Mouse (Mus musculus): Measurements from ENCODE around the gene Cxcr4. TPM values are rescaled to one million over a fixed set of nuclear protein-coding genes. Genes with fewer than 3 reads are reported as not detected.
A peak's percentile ranks its signal among the peaks of the same experiment; 100 is the strongest.
"Not testable (repeated sequence)": the region's sequence is repeated elsewhere in the genome, so short reads cannot be mapped to it uniquely, and the experiment has no call there.

Cxcr4 gene
- total RNA-seq, 2 experiments from 2014 or later = 3.1 to 4.3 TPM

DNA sequence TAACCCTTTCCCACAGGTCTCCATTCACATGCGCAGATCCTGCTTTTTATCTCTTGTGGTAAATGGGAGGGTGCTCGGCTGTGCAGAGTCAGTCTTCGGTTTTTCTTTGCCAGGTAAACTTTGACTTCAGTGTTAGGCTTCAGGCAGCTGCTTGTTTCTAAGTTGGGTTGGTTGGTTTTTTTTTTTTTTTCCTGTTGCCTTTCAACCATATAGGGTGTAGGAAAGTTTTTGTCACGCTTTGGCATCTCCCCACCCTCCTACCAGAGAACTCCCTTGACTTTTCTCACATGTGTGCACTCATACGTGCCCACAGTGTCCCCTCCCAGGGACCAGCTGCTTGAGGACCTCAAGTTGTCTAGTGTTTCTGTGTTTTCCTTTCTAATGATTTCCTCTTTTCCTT, 9.2 kb upstream of the Cxcr4 start:
- DNase-seq (ENCODE audit: low spot score in 2 of 2) = no peak

DNA sequence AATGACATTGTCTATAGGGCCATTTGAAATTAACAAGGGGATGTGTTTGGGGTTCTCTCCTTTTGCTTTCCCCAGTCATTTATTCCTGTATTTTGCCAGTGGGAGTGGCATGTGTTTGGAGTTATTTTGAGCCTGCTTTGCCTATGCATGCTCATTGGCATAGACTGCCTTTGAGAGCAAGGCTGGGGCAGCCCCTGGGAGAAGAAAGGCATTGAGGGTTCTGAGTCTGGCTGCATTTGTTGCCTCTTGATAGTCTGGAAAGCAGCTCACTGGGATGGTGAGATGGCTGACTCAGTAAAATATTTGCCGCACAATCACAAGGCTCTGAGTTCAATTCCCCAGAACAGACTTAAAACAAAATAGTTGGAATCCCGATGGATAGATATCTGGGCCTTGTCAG, 8.5 kb upstream of the Cxcr4 start:
- no peak for DNase-seq (ENCODE audit: low spot score in 2 of 2)

DNA sequence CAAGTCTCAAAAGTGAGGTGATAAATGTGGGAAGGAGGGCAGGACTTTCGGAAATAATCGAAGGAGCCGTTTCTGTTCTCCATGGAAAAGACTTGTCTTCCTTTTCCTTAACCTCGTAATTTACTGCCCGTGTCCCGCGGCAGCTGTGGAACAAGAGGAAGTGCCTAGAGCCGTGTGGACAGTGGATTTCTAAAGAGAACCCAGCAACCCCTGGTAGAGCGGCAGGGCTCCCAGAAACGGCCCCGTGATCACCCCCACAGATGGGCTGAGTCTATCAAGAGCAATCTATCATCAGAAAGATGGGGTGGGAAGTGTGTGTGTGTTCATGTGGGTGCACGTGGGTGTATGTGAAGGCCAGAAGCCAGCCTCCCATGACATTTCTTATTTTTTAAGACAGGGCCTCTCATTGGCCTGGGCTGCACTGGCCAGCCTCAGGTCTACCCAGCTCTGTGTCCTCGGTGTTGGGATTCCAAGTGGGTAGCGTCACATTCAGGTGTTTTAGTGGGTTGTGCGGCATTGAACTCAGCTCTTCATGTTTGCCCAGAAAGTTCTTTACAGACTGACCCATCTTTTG, 5.2 kb upstream of the Cxcr4 start:
- no peak for DNase-seq (ENCODE audit: low spot score in 2 of 2)

DNA sequence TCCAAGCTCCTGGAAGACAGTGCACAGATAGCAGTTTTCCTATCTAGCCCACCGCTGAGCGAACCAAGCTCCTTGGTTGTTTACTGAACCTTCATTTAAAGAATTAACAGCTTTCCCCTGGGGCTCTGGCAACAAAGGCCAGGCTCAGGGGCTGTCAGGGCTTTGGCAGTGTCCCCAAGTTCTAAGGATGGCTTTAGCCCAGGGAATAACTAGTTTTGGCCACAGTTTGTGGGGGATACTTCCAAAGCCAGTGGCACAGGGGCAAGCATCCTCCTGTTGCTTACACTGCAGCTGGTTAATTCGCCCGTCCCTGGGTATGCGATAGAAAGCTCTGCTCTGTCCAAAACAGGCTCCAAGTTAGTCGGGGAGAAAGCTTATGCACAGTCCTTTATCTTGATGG, 3.4 kb upstream of the Cxcr4 start:
- DNase-seq (ENCODE audit: low spot score in 2 of 2) = no peak

DNA sequence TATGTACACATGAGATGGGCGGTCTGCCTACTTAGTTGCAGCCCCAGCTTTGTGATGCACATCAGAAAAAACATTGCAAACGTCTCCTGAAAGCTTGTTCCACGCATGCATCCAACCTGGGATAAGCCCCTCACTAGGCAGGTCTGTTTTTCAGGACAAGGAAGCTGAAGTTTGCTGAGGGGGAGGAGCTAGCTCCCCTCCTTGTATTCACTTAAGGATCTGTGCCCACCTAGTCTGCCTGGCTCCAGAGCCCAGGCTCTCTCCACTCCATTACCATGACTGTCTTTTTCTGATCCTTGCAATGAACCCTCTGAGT, 3.0 kb upstream of the Cxcr4 start:
- DNase-seq (ENCODE audit: low spot score in 2 of 2) = no peak

DNA sequence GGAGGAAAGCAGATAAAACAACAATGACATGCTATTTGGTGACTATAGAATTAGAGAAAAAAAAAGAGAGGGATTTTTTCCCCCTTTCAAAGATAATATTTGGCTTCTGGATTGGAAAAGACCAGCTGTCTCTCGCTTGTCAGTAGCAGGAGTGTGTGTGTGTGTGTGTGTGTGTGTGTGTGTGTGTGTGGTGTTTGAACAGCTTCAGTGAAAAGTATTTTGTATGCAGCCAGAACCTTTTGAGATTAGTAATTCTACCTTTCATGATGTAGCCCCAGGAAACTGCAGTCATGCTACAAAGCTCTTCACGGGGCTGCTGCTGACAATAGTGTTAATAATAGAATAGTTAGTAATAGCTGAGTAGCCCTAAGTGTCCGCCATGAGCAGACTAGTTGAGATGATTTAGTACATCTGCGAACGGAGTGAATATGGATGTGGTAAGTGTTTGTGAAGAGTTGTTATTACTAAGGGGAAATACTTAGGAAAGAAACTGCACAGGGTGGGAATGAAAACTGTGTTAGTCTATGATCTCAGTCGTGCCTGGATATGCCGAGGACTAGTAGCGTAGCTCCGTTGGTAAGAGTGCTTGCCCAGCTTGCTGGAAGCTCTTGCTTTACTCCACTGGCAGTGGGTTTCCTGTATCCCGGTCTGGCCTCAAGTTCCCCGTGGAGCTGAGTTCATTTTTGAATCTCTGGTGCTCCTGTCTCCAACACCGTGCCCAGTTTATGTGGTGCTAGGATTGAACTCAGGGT, 2.4 kb upstream of the Cxcr4 start:
- DNase-seq (ENCODE audit: low spot score in 2 of 2) = peak in 1 of 2 experiments; percentile 24

DNA sequence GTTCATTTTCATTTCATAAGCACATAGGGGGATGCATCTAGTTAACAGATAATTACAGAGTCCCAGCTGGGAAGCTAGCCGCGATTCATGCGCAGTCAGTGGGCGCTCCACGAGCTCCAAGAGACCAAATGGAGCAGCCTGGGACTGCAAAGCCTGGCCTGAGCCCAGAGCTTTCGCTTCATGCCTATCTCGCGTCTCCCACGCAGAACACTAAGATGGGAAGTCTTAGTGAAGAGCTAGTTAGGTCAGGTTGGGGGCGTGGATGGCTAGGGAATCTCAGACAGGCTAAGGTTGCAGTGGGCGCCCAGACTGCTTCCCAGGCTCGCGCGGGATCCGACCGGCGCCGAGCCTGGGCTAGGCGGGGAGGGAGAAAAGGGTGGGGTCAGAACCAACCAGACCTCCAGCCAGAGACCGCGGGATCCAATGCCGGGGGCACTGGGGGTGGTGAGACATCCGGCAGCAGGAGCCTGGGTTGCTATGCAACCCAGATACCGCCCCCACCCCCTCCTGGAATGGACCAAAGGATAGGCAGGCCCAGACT, 938 bp upstream of the Cxcr4 start:
- peak; percentile 74 to 83 for DNase-seq (ENCODE audit: low spot score in 2 of 2)

DNA sequence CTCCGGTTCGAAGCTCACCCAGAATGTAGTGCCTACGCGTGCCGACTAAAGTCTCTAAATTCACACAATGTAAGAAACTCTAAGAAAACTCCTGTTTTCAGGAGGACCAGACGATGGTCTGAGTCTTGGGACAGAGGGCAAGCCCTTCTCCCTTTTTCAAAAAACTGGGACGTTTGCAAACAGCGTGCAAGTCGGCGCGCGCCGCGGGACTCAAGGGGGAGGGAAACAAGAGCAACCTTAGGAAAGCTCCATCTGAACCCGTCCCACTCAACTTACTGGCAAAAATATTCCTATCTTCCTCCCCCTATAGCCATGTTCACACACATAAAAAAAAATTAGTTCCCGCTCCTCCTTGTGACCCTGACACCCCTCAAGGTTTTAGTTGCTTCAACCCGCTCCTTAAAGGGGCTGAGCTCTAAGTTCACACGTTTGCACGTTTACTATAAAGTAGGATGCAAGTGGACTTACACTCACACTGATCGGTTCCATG, 327 bp downstream of the Cxcr4 start:
- DNase-seq (ENCODE audit: low spot score in 2 of 2) = no peak

DNA sequence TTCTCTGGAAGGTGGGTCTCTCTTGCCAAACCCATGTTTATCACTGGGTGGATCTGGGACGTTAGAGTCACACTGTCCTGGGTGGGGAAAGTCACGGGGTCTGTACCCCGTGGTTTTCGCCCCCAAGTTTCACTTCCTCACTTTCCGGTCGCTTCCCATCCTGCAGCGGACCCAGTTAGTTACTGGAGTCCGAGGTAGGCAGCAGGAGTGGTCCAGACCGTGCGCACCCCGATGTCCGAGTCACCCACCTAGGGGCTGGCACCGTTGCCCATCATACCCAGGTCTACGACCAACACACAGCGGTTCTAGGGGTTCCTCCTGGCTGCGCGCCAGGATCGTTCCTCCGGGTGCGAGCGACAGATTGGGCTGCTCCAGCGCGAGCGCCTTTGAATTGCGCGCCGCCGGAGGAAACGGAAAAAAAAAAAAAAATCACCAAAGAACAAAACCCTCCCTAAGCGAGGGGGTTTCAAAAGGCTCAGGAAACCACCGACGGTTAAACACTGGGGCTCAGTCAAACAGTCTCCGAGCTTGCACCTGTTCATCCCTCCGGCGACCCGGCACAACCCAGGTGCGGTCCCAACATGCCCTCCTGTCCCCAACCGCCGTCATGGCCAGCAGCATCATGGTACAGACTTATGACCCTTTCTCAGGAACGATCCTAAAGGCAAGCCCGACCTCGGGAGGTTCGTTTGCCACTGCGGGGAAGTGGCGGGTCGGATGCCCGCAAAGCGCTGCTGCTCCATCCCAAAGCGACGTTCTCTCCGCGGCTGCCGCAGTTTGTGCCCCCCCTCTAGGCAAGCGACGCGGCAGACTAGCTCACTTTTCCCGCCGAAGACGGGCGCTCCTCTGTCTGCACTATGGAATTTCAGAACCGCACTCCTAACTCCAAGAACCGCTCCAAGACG, 1.0 kb downstream of the Cxcr4 start:
- DNase-seq (ENCODE audit: low spot score in 2 of 2) = peak in 1 of 2 experiments; percentile 18

DNA sequence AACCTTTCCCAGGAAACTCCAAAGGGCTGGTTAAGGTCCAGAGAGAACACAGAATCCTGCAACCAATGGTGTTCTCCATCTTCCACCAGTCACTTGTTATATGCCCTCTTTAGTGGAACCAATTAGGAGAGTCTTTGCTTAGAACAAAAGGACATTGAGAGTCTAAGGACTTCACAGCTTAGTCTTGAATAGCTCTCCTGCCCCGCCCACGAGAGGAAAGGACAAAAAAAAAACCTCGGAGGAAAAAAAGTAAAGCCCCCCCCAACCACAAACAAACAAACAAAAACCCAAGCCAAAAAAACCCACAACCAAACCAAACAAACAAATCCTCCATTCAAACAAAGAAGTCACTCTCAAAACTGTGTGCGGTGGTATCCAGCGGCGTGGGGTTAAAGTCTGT, 2.1 kb downstream of the Cxcr4 start:
- no peak for DNase-seq (ENCODE audit: low spot score in 2 of 2)

DNA sequence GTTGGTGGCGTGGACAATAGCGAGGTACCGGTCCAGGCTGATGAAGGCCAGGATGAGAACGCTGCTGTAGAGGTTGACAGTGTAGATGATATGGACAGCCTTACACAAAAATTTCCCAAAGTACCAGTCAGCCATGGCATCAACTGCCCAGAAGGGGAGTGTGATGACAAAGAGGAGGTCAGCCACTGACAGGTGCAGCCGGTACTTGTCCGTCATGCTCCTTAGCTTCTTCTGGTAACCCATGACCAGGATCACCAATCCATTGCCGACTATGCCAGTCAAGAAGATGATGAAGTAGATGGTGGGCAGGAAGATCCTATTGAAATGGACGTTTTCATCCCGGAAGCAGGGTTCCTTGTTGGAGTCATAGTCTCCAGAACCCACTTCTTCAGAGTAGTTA, 2.6 kb downstream of the Cxcr4 start:
- no peak for DNase-seq (ENCODE audit: low spot score in 2 of 2)

DNA sequence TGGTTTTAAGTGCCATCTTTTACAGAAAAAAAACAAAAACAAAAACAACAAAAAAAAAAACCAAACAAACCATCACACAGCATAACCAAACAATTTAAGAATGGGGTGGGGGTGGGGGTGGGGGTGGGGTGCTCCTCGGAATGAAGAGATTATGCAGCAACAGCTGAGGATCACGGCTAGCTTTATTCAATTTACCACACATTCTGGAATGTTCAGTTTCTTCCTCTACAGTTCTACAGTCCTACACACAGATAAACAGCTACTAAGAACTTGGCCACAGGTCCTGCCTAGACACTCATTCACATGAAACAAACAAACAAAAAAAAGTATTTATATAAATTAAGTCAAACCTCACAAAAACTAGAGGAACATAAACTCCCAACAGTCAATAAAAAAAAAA, 3.8 kb downstream of the Cxcr4 start:
- DNase-seq (ENCODE audit: low spot score in 2 of 2) = no peak

DNA sequence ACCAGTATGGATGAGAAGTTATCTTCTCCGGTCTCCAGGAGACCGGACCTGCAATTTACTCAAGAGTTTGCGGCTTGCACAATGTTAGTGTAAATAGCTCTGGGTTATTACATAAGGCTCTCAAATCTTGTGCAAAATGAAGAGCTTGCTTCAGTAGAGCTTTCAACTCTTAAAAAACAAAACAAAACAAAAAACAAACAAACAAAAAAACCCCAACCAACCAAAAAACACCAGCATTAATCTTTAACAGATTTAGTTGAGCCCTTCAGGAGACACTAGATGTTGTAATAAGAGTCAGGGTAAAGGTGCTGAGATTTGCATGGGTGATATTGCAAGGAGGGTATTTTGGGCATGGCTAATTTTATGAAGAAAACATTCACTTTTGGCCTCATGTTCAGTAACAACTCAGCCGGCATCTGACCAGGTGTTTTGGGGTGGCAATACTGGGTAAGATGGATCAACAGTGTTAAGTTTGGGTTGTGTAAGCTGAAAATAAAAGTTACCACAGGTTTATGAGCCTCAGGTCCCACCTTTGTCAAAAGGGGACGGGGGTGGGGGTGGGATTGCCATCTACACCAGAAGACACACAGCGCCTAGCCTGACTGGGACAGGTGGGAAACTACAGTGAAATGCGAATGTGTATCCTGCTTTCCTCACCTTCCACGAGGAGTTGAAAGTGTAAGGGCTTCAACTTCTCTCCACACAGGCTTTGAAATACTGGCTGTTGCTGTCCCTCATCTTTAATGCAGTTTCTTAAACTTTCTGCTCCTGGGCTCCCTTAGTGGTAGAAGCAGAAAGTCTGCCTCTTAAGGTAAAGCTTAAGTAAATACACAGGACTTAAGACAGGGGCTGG, 4.9 kb downstream of the Cxcr4 start:
- DNase-seq (ENCODE audit: low spot score in 2 of 2) = no peak

DNA sequence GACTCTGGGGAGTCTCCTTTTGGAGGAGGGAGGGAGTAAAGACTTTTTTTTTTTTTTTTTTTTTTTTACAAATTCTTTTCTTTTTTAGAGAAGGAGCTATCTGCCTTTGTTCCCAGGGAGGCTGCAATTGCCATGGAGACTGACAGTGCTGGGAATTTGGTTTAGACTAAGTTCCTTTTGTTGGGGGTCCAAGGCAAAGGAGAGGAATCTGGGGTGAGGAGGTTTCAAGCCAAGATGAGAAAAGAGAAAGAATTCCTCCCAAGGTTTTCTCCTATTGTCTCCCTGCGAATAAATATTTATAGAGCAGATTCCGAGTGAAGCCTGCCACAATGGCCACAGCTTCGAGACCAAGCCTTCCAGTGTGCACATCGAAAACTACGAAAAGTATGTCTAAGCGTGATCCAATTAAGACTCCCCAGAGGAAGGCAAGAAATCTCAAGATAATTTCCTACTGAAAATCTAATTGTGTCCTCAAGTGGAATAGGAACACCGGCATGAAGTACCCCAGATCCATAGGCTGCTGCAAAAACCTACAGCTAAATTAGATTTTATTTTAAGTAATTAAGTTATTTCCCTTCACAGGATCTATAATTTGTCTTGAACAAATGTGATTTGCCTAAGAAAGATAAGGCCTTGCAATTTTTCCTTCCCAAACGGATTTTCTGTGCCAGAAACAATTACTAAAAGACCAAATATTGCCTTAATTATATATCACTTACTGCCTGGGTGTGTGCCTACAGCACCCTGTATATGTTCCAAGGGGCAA, 5.7 kb downstream of the Cxcr4 start:
- DNase-seq (ENCODE audit: low spot score in 2 of 2) = no peak

DNA sequence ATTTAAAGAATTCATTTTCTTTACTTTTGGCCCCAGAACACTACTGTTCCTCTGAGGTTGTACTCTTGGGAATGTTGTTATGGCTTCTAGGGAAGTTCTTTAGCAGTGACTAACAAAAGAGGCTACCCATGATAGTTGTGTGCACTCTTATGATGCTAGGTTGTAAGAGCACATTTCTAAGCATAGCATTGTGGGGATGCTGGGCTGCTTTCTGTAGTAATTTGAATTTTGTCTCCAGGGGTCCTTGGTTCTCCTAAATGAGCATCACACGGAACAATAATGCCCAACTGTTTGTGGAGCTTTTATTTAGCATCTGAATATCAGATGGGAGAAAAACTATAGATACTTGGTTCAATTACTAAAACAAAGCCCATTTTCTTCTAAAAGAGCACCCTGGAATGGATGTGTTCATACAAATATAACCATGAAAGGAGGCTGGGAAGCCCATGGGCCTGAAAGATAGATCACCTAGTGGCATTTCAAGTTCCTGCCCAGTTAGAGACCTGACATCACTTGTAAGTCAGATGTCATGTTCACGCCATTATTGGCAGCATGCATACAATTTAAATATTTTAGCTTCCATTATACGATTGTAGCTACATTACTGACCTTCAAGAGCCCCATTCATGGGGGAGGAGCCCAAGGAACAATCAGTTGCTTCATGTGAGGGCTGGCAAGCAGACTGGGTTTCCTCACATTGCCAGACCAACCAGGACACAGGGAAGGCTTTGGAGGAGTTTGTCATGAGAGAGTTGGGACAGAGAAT, 6.5 kb downstream of the Cxcr4 start:
- peak in 1 of 2 experiments; percentile 18 for DNase-seq (ENCODE audit: low spot score in 2 of 2)

DNA sequence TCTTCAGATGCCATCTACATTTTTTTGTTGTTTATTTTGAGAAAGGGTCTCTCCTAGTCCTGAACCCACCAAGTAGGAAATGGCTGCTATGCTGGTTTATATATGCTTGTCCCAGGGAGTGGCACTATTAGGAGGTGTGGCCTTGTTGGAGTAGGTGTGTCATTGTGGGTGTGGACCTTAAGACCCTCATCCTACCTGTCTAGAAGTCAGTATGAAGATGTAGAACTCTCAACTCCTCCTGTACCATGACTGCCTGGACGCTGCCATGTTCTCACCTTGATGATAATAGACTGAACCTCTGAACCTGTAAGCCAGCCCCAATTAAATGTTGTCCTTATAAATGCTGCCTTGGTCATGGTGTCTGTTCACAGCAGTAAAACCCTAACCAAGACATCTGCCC, 7.4 kb downstream of the Cxcr4 start:
- not testable (repeated sequence) for DNase-seq (ENCODE audit: low spot score in 2 of 2)

DNA sequence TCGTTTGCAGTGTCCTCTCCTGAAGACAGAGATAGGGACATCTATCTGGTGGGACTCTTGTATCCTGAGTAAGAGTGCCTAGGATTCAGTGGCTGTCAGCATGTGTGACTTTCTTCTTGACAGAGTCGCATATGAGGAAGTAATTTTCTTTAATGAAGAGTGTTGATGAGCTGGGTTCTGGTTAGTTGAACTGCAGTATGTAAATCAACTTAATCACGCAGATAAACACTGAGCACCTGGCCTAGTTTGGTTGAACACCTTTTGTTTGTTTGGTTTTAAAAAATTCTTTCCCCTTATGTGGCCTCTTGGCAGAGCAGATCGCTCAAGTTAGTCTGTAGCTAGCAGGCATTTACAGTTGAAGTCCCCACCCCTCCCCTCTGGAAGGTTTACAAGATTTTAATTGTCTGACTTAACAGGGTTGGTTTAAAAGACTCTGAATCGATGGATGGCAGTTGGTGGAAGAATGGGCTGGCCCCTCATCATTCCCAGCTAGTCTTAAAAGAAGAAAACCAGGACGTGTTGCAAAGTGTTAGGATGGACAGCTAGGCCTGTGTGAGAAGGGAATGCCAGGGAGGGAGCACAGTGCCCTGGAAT, 8.7 kb downstream of the Cxcr4 start:
- no peak for DNase-seq (ENCODE audit: low spot score in 2 of 2)

DNA sequence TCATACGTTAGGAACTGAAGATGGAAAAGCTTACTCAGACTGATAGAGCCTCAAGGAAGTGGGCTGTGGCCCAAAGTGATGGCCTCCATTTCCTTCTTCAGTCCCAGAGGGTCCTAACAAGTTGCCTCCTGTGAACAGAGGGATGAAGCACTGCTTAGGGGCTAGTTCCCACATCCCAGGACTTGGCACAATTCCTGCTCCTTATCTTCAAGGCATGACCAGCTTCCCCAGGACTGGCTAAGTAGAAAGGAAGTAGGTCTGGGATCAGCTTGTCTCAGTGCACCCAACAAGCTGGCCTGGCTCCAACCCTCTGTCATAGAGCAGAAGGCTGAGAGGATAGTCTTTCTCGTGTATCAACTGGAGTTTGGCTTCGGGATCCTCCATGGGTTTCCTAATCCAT, 11.8 kb downstream of the Cxcr4 start:
- DNase-seq (ENCODE audit: low spot score in 2 of 2) = no peak

DNA sequence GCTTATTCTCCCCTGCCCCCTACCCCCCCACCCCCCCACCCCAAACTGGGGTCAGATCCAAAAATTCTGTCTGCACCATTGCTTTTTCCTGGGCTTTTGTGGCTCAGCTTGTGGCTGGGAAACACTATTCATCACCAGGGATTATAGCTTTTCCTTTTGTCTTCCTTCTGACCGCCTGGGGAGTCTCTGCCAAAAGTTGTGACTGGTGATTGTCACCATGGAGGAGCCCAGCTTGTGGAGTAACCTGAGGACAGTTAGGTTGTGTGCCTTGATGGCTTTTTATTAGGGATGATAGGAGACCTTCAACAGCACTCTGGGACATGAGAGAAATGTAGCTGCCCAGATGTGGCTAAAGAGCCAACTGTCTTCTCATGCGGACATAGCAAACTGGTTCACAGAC, 13.6 kb downstream of the Cxcr4 start:
- no peak for DNase-seq (ENCODE audit: low spot score in 2 of 2)

Data from layer of hippocampus, adult 18-20 months (tissue).